Mouse (Mus musculus) heart, embryonic 12.5 days (tissue): ENCODE data around the gene Spaca9. TPM values are rescaled to one million over a fixed set of nuclear protein-coding genes. Genes with fewer than 3 reads are reported as not detected.
A peak's percentile ranks its signal among the peaks of the same experiment; 100 is the strongest.

Experiments
- ATAC-seq: fragments of 200-750 bp; cut with Nextera tagmentation; 2 replicates; pipeline ENCODE4 v1.8.0; 2017; ENCODE audit warnings: moderate TSS enrichment, moderate library complexity; ENCODE audit not compliant: insufficient number of reproducible peaks, low FRiP score
- H3K27ac ChIP-seq: fragments of 300-500 bp; sonication (generic); 2 replicates; pipeline ENCODE4 v1.5.1; 2016; ENCODE audit warnings: mild to moderate bottlenecking, moderate library complexity; ENCODE audit not compliant: poor library complexity, severe bottlenecking
- H3K27me3 ChIP-seq: fragments of 300-500 bp; sonication (generic); replicated peaks from 2 replicates; pipeline ENCODE4 v1.6.1; 2016; ENCODE audit warnings: mild to moderate bottlenecking, moderate library complexity
- H3K36me3 ChIP-seq: fragments of 300-500 bp; sonication (generic); 2 replicates; pipeline ENCODE4 v1.6.1; 2016; ENCODE audit warnings: mild to moderate bottlenecking, moderate library complexity
- H3K4me1 ChIP-seq: fragments of 300-500 bp; sonication (generic); replicated peaks from 2 replicates; pipeline ENCODE4 v1.6.1; 2016; ENCODE audit warnings: mild to moderate bottlenecking
- H3K4me2 ChIP-seq: fragments of 300-500 bp; sonication (generic); 2 replicates; pipeline ENCODE4 v1.6.1; 2016; ENCODE audit warnings: mild to moderate bottlenecking, moderate library complexity
- H3K4me3 ChIP-seq: fragments of 300-500 bp; sonication (generic); 2 replicates; pipeline ENCODE4 v1.5.1; 2016; ENCODE audit warnings: mild to moderate bottlenecking
- H3K9ac ChIP-seq: fragments of 300-500 bp; sonication (generic); 2 replicates; pipeline ENCODE4 v1.6.1; 2016; ENCODE audit warnings: mild to moderate bottlenecking, moderate library complexity
- H3K9me3 ChIP-seq: fragments of 300-500 bp; sonication (generic); replicated peaks from 2 replicates; pipeline ENCODE4 v1.6.1; 2016; ENCODE audit warnings: mild to moderate bottlenecking, moderate library complexity
- WGBS: fragments of 180-500 bp; shearing (Covaris S2); methylation state at CpG from one replicate; pipeline ENCODE4 v1.1.7; 2016; 5-methylcytosine and 5-hydroxymethylcytosine counted together
- polyA plus RNA-seq: library from polyadenylated mRNA; unstranded; fragments of >200 nt; fragmentation: Nextera tagmentation; extraction: Ambion mirVana; gene quantifications from 2 replicates; pipeline ENCODE4 v1.2.1, GENCODE M21; 2016

Spaca9 gene
- polyA plus RNA-seq, 1 experiment from 2014 or later, result 2.2 TPM

GRCm38 (mm10) chr2:28713036-28713435 lies 13.5 kb upstream of the Spaca9 start:
- H3K27me3 ChIP-seq, result 0 out of 2 replicates have a peak, but pooled peaks cover 11% of the 10 kb centered on the region
- H3K27ac ChIP-seq, result no peak overlapping the region
- no peaks in the 10 kb centered on the region for H3K9me3 ChIP-seq
- 80% methylated on average over 8 of the region's 8 CpGs for WGBS
- H3K4me2 ChIP-seq, result no peak overlapping the region
- no peaks in the 10 kb centered on the region for H3K36me3 ChIP-seq
- H3K4me1 ChIP-seq, result peaks cover 3% of the 10 kb centered on the region
- ATAC-seq, result no peak
- H3K9ac ChIP-seq, result no peak overlapping the region
- H3K4me3 ChIP-seq, result no peak overlapping the region

GRCm38 (mm10) chr2:28706787-28707186 lies 7.3 kb upstream of the Spaca9 start:
- H3K4me1 ChIP-seq, result no peaks in the 10 kb centered on the region
- no peaks in the 10 kb centered on the region for H3K36me3 ChIP-seq
- peaks cover 12% of the 10 kb centered on the region; the same call in 1 of the 2 replicates for H3K27me3 ChIP-seq
- no peak overlapping the region for H3K4me2 ChIP-seq
- no peak for ATAC-seq
- 64% methylated on average over 6 of the region's 6 CpGs for WGBS
- H3K9ac ChIP-seq, result no peak overlapping the region
- no peak overlapping the region for H3K27ac ChIP-seq
- H3K9me3 ChIP-seq, result no peaks in the 10 kb centered on the region
- no peak overlapping the region for H3K4me3 ChIP-seq

- 70% methylated on average over 8 of the region's 8 CpGs for WGBS
- H3K9ac ChIP-seq, result no peak overlapping the region
- H3K9me3 ChIP-seq, result no peaks in the 10 kb centered on the region
Observed at GRCm38 (mm10) chr2:28706106-28706636, 6.6 kb upstream of the Spaca9 start.

GRCm38 (mm10) chr2:28701646-28702262 lies 2.2 kb upstream of the Spaca9 start:
- Histone ChIP-seq H3K36me3 (no peaks in the 10 kb centered on the region), H3K4me3 (no peak overlapping the region), H3K27me3 (peaks cover 13% of the 10 kb centered on the region; the same call in 1 of the 2 replicates), H3K4me2 (no peak overlapping the region), H3K27ac (no peak overlapping the region), H3K4me1 (peaks cover 10% of the 10 kb centered on the region), H3K9ac (no peak overlapping the region), H3K9me3 (no peaks in the 10 kb centered on the region)
- WGBS, result 54% methylated on average over 8 of the region's 8 CpGs
- peak; percentile 68 for ATAC-seq

More at GRCm38 (mm10) chr2:28706106-28706636, 6.6 kb upstream of the Spaca9 start:
- no peaks in the 10 kb centered on the region for H3K4me1 ChIP-seq
- no peak for ATAC-seq
- no peaks in the 10 kb centered on the region for H3K36me3 ChIP-seq
- H3K4me3 ChIP-seq, result no peak overlapping the region
- H3K4me2 ChIP-seq, result no peak overlapping the region
- no peak overlapping the region for H3K27ac ChIP-seq
- peaks cover 15% of the 10 kb centered on the region; the same call in 1 of the 2 replicates for H3K27me3 ChIP-seq

- peak overlapping the region; percentile 91; the same call in 1 of the 2 replicates for H3K4me2 ChIP-seq
- H3K9ac ChIP-seq, result no peak overlapping the region
- H3K36me3 ChIP-seq, result no peaks in the 10 kb centered on the region
- no peak for ATAC-seq
- H3K4me3 ChIP-seq, result no peak overlapping the region
- H3K4me1 ChIP-seq, result peaks cover 10% of the 10 kb centered on the region
- no peak overlapping the region for H3K27ac ChIP-seq
- H3K9me3 ChIP-seq, result no peaks in the 10 kb centered on the region
- WGBS, result 69% methylated on average over 5 of the region's 5 CpGs
- peaks cover 13% of the 10 kb centered on the region; the same call in 1 of the 2 replicates for H3K27me3 ChIP-seq
Observed at GRCm38 (mm10) chr2:28698566-28698965, 961 bp downstream of the Spaca9 start.

GRCm38 (mm10) chr2:28692692-28693091 lies 6.8 kb downstream of the Spaca9 start:
- no peak overlapping the region for H3K9ac ChIP-seq
- peaks cover 3% of the 10 kb centered on the region for H3K36me3 ChIP-seq
- no peak for ATAC-seq
- 78% methylated on average over 9 of the region's 9 CpGs for WGBS
- H3K4me2 ChIP-seq, result no peak overlapping the region
- H3K4me1 ChIP-seq, result no peaks in the 10 kb centered on the region
- H3K27me3 ChIP-seq, result no peaks in the 10 kb centered on the region
- H3K4me3 ChIP-seq, result no peak overlapping the region
- no peaks in the 10 kb centered on the region for H3K9me3 ChIP-seq
- H3K27ac ChIP-seq, result no peak overlapping the region

- no peak overlapping the region for H3K4me2 ChIP-seq
- H3K4me3 ChIP-seq, result no peak overlapping the region
- no peaks in the 10 kb centered on the region for H3K9me3 ChIP-seq
- WGBS, result 39% methylated on average over 3 of the region's 3 CpGs
- H3K27me3 ChIP-seq, result no peaks in the 10 kb centered on the region
- peaks cover 43% of the 10 kb centered on the region for H3K36me3 ChIP-seq
- H3K9ac ChIP-seq, result no peak overlapping the region
- no peak for ATAC-seq
- H3K27ac ChIP-seq, result no peak overlapping the region
- 0 out of 2 replicates have a peak, but pooled peaks cover 3% of the 10 kb centered on the region for H3K4me1 ChIP-seq
Observed at GRCm38 (mm10) chr2:28688431-28688830, 11.1 kb downstream of the Spaca9 start.

GRCm38 (mm10) chr2:28685895-28686294 lies 13.6 kb downstream of the Spaca9 start:
- peaks cover 68% of the 10 kb centered on the region for H3K36me3 ChIP-seq
- no peaks in the 10 kb centered on the region for H3K27me3 ChIP-seq
- 82% methylated on average over 7 of the region's 7 CpGs for WGBS

GRCm38 (mm10) chr2:28681718-28682117 lies 17.8 kb downstream of the Spaca9 start:
- no peaks in the 10 kb centered on the region for H3K27me3 ChIP-seq

More at GRCm38 (mm10) chr2:28685895-28686294, 13.6 kb downstream of the Spaca9 start:
- H3K4me2 ChIP-seq, result no peak overlapping the region
- no peak overlapping the region for H3K4me3 ChIP-seq
- no peaks in the 10 kb centered on the region for H3K9me3 ChIP-seq
- no peak for ATAC-seq
- H3K9ac ChIP-seq, result no peak overlapping the region
- H3K27ac ChIP-seq, result no peak overlapping the region
- H3K4me1 ChIP-seq, result 0 out of 2 replicates have a peak, but pooled peaks cover 5% of the 10 kb centered on the region

GRCm38 (mm10) chr2:28680710-28681109 lies 18.8 kb downstream of the Spaca9 start:
- Histone ChIP-seq H3K4me3 (no peak overlapping the region), H3K9ac (no peak overlapping the region), H3K4me1 (0 out of 2 replicates have a peak, but pooled peaks cover 2% of the 10 kb centered on the region), H3K27me3 (no peaks in the 10 kb centered on the region), H3K36me3 (peaks cover 92% of the 10 kb centered on the region), H3K9me3 (no peaks in the 10 kb centered on the region), H3K4me2 (no peak overlapping the region), H3K27ac (no peak overlapping the region)
- WGBS, result 48% methylated on average over 4 of the region's 4 CpGs
- ATAC-seq, result no peak

More at GRCm38 (mm10) chr2:28681718-28682117, 17.8 kb downstream of the Spaca9 start:
- Histone ChIP-seq H3K36me3 (peaks cover 92% of the 10 kb centered on the region), H3K9me3 (no peaks in the 10 kb centered on the region), H3K4me3 (no peak overlapping the region), H3K4me1 (0 out of 2 replicates have a peak, but pooled peaks cover 5% of the 10 kb centered on the region), H3K9ac (no peak overlapping the region), H3K27ac (no peak overlapping the region), H3K4me2 (no peak overlapping the region)
- ATAC-seq, result no peak
- WGBS, result 85% methylated on average over 4 of the region's 4 CpGs

- Histone ChIP-seq H3K9ac (no peak overlapping the region), H3K4me2 (no peak overlapping the region), H3K27ac (no peak overlapping the region), H3K9me3 (no peaks in the 10 kb centered on the region), H3K4me1 (no peaks in the 10 kb centered on the region), H3K36me3 (peaks cover 89% of the 10 kb centered on the region), H3K27me3 (no peaks in the 10 kb centered on the region), H3K4me3 (no peak overlapping the region)
- ATAC-seq, result no peak
- WGBS, result 89% methylated on average over 8 of the region's 8 CpGs
Observed at GRCm38 (mm10) chr2:28676005-28676404, 23.5 kb downstream of the Spaca9 start.
